ENCODE assay signal across 7 mouse cellular contexts in genomic region chr5:3928690-3929046, GRCm38 (mm10). TPM values are rescaled to one million over a fixed set of nuclear protein-coding genes. Genes with fewer than 3 reads are reported as not detected.
DNase-seq lines count a peak whose midpoint lies in the region; ATAC-seq and TF ChIP-seq lines count a peak whose summit lies in the region.

No protein-coding gene starts in this region.

- peak; percentile 71 for ATAC-seq in heart, embryonic 12.5 days (ENCODE audit: insufficient number of reproducible peaks, low FRiP score)
- peak; percentile 65 for ATAC-seq in kidney, embryonic 15.5 days (replicated peaks; ENCODE audit: low FRiP score)

- H3K36me3 ChIP-seq in ES-E14 (ENCODE audit: control insufficient read depth, insufficient read depth, low read length, poor library complexity, severe bottlenecking): no peaks in the 10 kb centered on the region
- 0 out of 2 replicates have a peak, but pooled peaks cover 9% of the 10 kb centered on the region for H3K36me3 ChIP-seq in embryonic facial prominence, embryonic 10.5 days (replicated peaks)
- H3K36me3 ChIP-seq in heart, embryonic 12.5 days: no peaks in the 10 kb centered on the region
- no peaks in the 10 kb centered on the region for H3K36me3 ChIP-seq in kidney, embryonic 15.5 days

- H3K27me3 ChIP-seq in embryonic facial prominence, embryonic 10.5 days (replicated peaks; ENCODE audit: low read depth, poor library complexity, severe bottlenecking): no peaks in the 10 kb centered on the region
- H3K27me3 ChIP-seq in heart, embryonic 12.5 days (replicated peaks): no peaks in the 10 kb centered on the region
- H3K27me3 ChIP-seq in kidney, embryonic 15.5 days: no peaks in the 10 kb centered on the region

- peaks cover 0 to 6% of the 10 kb centered on the region in 2 experiments; a peak in 1 of 4 replicates for H3K4me1 ChIP-seq in ES-E14 (ENCODE audit: control insufficient read depth in 2 of 2, insufficient read depth in 2 of 2, low read length in 2 of 2, poor library complexity in 1 of 2)
- H3K4me1 ChIP-seq in embryonic facial prominence, embryonic 10.5 days: peaks cover 27% of the 10 kb centered on the region
- peaks cover 16% of the 10 kb centered on the region for H3K4me1 ChIP-seq in heart, embryonic 12.5 days (replicated peaks)
- H3K4me1 ChIP-seq in kidney, embryonic 15.5 days: peaks cover 19% of the 10 kb centered on the region

- WGBS in embryonic facial prominence, embryonic 10.5 days: 0% methylated on average over 12 of the region's 12 CpGs
- WGBS in heart, embryonic 12.5 days: under 1% methylated on average over 12 of the region's 12 CpGs
- WGBS in kidney, embryonic 15.5 days: under 1% methylated on average over 12 of the region's 12 CpGs

- H3K4me3 ChIP-seq in ES-E14 (ENCODE audit: insufficient read depth in 1 of 2, low read depth in 1 of 2, low read length in 2 of 2, poor library complexity in 1 of 2, severe bottlenecking in 1 of 2): peak overlapping the region; percentile 97 to 99
- H3K4me3 ChIP-seq in embryonic facial prominence, embryonic 10.5 days: peak overlapping the region; percentile 72
- H3K4me3 ChIP-seq in heart, embryonic 12.5 days: peak overlapping the region; percentile 92
- peak overlapping the region; percentile 89 for H3K4me3 ChIP-seq in kidney, embryonic 15.5 days (replicated peaks)

- no peak overlapping the region for H3K27ac ChIP-seq in ES-E14 (ENCODE audit: insufficient read depth, low read depth, low read length, poor library complexity, severe bottlenecking)
- H3K27ac ChIP-seq in embryonic facial prominence, embryonic 10.5 days (replicated peaks): peak overlapping the region; percentile 96
- peak overlapping the region; percentile 82 for H3K27ac ChIP-seq in heart, embryonic 12.5 days (ENCODE audit: poor library complexity, severe bottlenecking)
- peak overlapping the region; percentile 93 for H3K27ac ChIP-seq in kidney, embryonic 15.5 days

- no peaks in the 10 kb centered on the region for H3K9me3 ChIP-seq in ES-E14 (ENCODE audit: control insufficient read depth, insufficient read depth, low read depth, low read length)
- no peaks in the 10 kb centered on the region for H3K9me3 ChIP-seq in embryonic facial prominence, embryonic 10.5 days
- H3K9me3 ChIP-seq in heart, embryonic 12.5 days (replicated peaks): no peaks in the 10 kb centered on the region
- H3K9me3 ChIP-seq in kidney, embryonic 15.5 days (replicated peaks): no peaks in the 10 kb centered on the region

- no peak for DNase-seq in ES-E14 (ENCODE audit: low read depth, low spot score)
- peak; percentile 51 for DNase-seq in adrenal gland, postnatal 10 days
- no peak for DNase-seq in embryonic facial prominence, embryonic 10.5 days (ENCODE audit: low spot score)
- peak; percentile 53 for DNase-seq in lung, postnatal 36 days
- peak; percentile 35 for DNase-seq in right cerebral cortex, postnatal 4 days

- peak overlapping the region; percentile 85 for H3K4me2 ChIP-seq in heart, embryonic 12.5 days
- peak overlapping the region; percentile 66 for H3K4me2 ChIP-seq in kidney, embryonic 15.5 days

- peak overlapping the region; percentile 99 for H3K9ac ChIP-seq in ES-E14 (ENCODE audit: insufficient read depth, low read depth, low read length, poor library complexity, severe bottlenecking)
- H3K9ac ChIP-seq in heart, embryonic 12.5 days: peak overlapping the region; percentile 95
- H3K9ac ChIP-seq in kidney, embryonic 15.5 days: peak overlapping the region; percentile 89

- in situ Hi-C loops in ES-E14 (cut with MboI; ENCODE audit: low sequenced_read_pairs in 2 of 2, unreplicated experiment in 2 of 2): no loop called here

TF ChIP-seq in ES-E14, 5 proteins besides CTCF, POLR2A, EP300 and RAD21:
- TF ChIP-seq ZNF384 (IDR thresholded peaks at IDR 0.05; ENCODE audit: low read depth, low read length): no peak
- no peak for TF ChIP-seq MAFK (IDR thresholded peaks at IDR 0.05; ENCODE audit: insufficient read depth, low read depth, low read length)
- TF ChIP-seq CHD2 (IDR thresholded peaks at IDR 0.05; ENCODE audit: low read depth, low read length): no peak
- TF ChIP-seq ZC3H11A (IDR thresholded peaks at IDR 0.05; ENCODE audit: borderline replicate concordance, low read depth, low read length): no peak
- TF ChIP-seq HCFC1 (IDR thresholded peaks at IDR 0.05; ENCODE audit: borderline replicate concordance, insufficient read depth, low read length): no peak

RNA-seq across cellular contexts. Expression of gene Akap9, which starts 0.8 kb away (rescaled TPM):
- 33.3 and 60.4 TPM in 2 replicates for total RNA-seq in ES-E14 (2012; rRNA removed)
- 10 to 100 TPM; 54.8 to 75.8 TPM for total RNA-seq in adrenal gland, postnatal 10 days (2021)
- polyA plus RNA-seq in embryonic facial prominence, embryonic 10.5 days (2016; fragmentation: Nextera tagmentation; extraction: Ambion mirVana): 113 and 119 TPM in 2 replicates
- polyA plus RNA-seq in heart, embryonic 12.5 days (2016; fragmentation: Nextera tagmentation; extraction: Ambion mirVana): 107 and 121 TPM in 2 replicates
- 124 and 126 TPM in 2 replicates for polyA plus RNA-seq in kidney, embryonic 15.5 days (2015; fragmentation: Nextera tagmentation; extraction: Ambion mirVana)

RNA-seq across cellular contexts. Expression of gene Mterf1a, which starts 34.9 kb away (rescaled TPM):
- 6.6 and 8.4 TPM in 2 replicates for total RNA-seq in ES-E14 (2012; rRNA removed)
- total RNA-seq in adrenal gland, postnatal 10 days (2021): 10 to 100 TPM in 1 of 2 experiments, 1 to 10 TPM in 1; 7.0 to 11.0 TPM
- 8.6 and 10.8 TPM in 2 replicates for polyA plus RNA-seq in embryonic facial prominence, embryonic 10.5 days (2016; fragmentation: Nextera tagmentation; extraction: Ambion mirVana)
- 5.3 and 5.4 TPM in 2 replicates for polyA plus RNA-seq in heart, embryonic 12.5 days (2016; fragmentation: Nextera tagmentation; extraction: Ambion mirVana)
- 7.8 and 9.9 TPM in 2 replicates for polyA plus RNA-seq in kidney, embryonic 15.5 days (2015; fragmentation: Nextera tagmentation; extraction: Ambion mirVana)

Comparison
In these comparisons a context has a peak if more than half of its experiments do, and no peak if none do; other contexts are left out.
1. DNase-seq: peak in adrenal gland, postnatal 10 days (single experiment), lung, postnatal 36 days (single experiment) and right cerebral cortex, postnatal 4 days (single experiment); none in ES-E14 (single experiment) and embryonic facial prominence, embryonic 10.5 days (single experiment).
2. Peak in every context shown above with its lines, with median percentiles within 50 percentile points of each other: H3K4me3 ChIP-seq and H3K9ac ChIP-seq.